Mouse (Mus musculus): ENCODE measurements around the gene Trhde.

The Trhde gene

DNA sequence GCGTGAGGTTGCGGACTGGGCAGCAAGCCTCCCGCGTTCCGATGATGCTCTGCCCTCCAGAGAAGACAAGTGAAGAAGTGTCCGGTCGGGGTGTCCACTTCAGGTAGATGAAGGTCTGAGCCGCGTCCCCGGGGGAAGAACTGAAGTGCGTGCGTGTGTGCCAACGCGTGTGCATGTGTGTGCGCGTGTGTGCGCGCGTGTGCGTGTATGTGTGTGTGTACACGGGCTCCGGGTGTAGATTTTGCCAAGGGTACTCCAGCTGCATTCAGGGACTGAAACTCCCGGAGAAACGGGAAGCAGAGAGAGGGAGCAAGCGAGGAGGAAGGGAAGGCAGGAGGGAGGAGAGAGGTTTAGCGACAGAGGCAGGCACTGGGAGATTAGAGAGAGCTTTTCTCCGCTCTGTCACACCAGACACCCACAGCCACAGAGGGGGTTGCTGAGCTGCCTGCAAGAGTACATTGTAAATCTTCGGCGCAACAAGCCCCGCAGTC is at the start of gene Trhde:
Gene Trhde (minus strand): TSS at position 147 of the 491 bp plus-strand sequence.
- DNase-seq (ENCODE audit: low spot score): no peak

DNA sequence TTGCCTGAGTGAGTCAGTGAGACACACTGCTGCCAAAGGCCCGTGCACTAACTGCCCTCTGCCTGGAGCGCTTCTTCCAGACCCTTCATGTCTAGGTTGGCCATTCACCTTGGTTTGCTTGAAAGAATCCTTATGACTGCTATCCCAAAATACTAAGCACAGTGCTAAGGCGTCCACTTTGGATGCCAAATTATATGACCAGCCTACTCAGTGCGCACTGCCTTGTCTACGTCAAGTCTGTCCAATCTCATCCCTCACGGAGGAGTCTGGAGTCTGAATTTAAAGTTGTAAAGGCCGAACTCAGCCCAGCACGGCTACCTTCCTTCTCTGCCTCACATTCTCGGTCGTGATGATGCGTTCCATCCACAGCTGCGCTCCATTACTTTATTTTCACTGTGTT is 39.9 kb upstream of the Trhde start:
- DNase-seq (ENCODE audit: low spot score): no peak

DNA sequence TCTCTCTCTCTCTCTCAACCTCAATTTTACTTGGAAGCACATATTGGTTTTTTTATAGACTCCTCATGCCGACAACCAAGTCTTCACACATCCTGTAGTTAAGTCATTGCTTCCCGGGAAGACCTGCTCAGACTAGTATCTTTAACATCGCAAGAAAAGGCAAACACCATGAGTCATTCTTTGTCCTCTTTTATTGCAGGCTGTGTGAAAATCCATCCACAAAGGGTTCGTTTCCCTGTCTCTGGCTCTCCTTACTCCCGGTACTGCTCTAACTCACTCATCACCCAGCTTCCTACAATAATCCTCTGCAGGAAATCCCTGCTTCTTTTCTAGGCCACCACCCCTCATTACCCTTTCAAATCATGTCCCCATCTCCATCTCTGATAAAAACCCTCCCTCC is 39.3 kb upstream of the Trhde start:
- DNase-seq (ENCODE audit: low spot score): no peak

DNA sequence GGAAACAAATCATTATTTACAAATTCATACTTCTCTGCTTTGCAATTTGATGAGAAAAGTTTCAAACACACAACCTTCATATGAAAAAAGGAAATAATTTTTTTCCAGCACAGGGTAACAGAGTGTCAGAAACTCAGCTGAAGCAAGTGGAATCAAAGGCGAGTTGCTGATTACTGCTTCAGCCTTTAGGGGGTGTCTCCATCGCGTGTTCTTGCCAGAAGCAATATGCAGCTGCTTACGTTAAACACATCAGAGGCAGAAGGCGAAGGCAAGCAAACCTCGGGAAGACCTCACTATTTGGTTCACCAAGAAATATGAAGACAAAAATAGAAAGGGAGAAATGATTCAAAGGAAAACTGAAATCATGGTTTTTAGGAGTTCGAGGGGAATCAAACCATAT is 29.2 kb upstream of the Trhde start:
- no peak for DNase-seq (ENCODE audit: low spot score)

DNA sequence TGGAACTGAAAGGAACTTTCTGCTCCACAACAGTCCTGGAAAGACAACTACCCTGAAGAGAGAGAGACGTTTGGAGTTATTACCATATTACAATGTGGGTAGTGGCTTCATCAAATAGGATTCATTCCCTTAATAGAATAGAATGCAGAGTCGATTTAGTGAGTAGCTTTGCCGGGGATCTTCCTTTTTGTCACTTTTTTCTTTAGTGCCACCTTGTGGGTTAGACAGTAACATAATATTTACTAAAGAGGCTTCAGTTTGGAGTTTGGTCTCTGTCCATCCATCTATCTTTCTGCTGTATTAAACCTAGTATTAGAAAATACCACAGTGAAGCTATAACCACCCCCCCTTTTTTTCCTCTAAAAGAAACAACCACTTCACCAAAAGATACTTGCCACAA is 6.7 kb upstream of the Trhde start:
- DNase-seq (ENCODE audit: low spot score): no peak

DNA sequence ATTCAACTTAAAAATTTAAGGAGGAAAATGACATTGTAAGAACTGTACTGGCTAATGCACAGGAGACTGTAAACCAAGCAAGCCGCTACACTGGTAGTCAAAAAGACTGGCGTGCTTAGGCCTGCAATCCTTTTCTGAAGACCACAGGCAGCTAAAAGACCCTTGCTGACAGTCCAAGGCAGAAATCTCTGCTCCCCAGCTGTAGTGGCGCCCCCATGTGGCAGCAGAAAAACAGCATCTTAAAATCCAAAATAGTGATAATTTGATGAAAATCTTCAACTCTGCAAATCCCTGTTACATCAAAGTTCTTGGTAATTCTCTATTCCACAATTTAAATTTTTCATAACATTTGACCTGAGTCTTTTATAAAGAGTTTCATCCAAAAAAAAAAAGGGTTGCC is 3.8 kb upstream of the Trhde start:
- DNase-seq (ENCODE audit: low spot score): no peak

DNA sequence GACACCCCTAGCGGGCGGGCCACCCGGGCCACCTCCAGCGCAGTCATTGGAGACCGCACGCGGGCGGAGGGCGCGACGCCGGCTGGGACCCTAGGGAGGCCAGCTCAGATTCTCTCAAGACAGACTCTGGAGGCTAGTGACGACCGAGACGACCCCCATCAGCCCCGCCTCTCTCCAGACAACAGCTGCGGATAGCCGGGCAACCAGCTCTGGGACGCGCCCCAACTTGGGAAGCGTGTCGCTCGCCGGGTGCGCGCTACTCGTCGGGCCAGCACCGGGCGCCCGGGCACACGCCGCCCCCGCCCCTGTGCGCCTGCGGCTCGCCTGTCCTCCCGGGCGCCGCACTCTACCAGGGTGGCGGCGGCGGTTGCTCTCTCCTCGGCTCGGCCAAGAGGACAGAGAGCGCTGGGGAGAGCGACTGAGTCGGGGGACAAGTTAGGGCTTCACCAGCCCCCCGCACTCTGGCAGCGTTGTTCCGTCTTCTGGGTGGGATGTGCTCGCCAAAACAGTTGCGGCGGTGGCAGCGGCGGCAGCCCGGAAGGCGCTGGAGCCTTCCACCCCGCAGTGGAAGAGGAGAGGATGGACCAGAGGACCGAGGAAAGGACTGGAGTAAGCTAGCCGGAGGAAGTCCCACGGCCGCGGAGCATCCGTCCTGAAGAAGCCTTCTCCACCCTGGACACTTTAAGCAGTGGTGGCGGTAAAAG is 498 bp downstream of the Trhde start:
- DNase-seq (ENCODE audit: low spot score): no peak

DNA sequence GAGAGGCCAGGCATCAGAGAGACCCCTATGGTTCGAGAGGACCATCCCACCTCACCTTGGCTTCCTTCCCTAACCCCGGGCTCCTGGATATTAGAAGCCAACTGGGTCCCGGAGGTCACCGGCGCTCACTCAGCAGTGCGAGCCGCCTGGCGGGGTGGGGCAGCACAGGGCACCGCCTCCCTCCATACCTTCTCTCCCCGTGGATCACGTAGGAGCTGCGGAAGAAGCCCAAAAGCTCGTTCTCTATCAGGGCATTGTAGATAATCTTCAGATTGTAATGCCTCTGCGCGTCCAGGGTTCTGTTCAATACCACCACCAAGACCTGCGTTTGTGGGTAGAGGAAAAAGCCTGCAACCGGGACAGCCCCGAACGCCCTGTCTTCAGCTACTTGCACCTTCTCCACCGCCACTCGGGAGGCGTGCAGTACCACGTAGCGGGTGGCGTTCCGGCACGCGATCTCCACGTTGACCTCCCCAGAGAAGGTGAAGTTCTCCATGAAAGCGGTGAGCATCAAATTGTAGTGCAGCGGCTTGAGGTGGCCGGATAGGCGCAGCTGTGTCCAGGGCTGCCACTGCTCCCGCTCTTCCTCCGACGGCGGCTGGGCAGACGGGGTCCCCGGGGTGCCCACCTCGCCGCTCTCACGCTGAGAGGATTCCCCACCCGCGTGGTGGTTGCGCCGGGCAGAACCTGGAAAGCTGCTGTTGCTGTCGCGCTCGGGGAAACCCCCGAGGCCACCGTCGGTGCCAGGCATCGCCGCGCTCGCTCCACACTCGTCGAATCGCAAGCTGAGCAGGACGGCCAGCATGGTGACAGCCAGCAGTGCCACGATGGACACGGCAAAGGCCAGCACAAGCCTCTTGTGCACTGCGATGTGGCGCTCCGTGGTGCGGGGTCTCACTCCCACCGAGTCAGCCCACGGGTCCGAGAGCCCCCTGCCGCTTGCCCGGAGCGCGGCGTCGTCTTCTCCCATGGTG is 1.5 kb downstream of the Trhde start:
- no peak for DNase-seq (ENCODE audit: low spot score)

DNA sequence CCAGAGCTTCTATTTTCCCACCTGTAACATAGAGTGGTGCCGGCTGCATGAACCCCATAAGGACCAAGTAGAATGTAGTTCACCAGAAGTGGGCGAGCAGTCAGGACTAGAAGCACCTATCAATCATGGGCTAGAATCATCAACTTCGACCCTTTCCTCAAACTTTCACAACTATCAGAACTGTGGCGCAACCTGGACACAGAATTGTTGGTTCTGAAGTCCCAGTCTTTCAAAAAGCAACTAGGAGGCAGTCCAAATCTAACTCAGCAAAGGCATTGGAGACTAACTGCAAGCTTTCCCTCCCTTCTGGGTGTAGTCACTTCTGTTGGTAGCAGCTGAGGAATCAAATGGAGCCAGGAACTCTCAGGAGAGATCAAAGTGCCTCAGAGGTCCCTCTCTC is 2.6 kb downstream of the Trhde start:
- DNase-seq (ENCODE audit: low spot score): no peak

DNA sequence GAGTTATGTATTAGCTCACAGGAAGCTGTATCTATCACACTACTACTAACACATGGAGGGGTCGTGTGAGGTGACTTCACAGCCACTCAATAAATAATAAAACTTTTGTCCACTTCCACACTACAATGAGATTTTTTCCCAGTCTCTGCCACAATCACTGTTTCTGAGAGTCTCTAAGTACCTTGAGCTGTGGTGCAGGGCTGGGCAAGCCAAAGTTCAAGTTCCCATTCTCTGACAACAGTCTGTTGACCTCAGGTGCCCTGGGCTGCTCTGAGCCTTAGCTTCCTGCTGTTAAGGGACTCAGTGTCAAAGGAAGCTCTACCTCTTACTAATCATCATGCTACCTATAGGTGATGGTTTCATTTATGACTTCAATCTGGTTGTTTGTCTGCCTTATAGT is 3.3 kb downstream of the Trhde start:
- no peak for DNase-seq (ENCODE audit: low spot score)

DNA sequence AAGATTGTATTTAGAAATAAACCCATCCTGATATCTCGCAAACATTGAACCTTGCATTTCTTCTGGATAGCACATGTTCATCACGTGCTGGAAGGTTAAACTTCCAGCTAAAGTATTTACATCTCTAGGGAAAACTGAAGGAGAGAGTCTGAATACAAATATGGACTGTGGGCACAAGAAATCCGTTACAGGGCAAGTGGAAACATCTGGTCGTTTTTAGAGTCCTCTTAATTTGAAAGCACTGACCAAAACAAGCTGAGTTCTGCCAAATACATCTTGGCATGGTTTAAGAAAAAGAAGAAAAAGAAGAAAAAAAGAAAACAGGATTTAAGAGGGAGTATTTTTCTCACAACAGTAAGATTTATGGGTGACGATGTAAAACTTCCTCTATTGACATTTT is 3.9 kb downstream of the Trhde start:
- DNase-seq (ENCODE audit: low spot score): no peak

DNA sequence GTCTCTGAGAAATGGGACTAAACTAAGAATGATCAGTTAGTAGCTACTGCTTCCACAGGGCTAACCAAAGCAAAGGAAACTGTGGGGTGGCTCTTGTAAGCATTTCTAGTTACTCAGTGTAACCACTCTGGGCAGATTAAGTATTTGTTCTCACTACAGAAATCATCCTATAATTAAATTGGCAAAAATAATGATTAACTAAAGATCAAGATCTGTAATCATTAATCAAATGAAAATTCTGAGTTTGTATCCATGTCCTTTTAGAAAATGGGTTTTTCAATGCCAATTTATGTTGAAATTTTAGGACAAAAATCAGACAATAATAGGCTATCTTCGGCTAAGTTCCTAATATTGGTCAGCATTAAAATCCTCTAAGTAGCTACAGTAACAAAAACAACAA is 4.4 kb downstream of the Trhde start:
- DNase-seq (ENCODE audit: low spot score): no peak

DNA sequence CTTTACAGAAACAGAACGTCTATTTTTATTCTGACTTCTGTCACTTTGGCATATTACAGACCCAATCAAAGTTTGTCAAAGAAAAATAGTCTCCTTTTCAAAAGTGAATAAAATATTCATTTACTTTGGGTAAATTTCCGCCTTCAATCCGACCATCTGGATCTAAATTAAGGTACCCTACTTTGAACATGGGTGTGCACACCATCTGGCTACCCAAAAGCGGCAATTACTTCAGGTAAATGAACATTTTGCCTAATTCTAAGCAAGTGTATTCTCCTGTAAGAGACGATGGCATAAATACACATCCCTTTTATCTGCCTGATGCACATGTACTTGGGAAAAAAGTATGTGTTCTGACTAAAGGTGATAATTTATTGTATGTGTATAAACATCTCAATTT is 5.2 kb downstream of the Trhde start:
- no peak for DNase-seq (ENCODE audit: low spot score)

DNA sequence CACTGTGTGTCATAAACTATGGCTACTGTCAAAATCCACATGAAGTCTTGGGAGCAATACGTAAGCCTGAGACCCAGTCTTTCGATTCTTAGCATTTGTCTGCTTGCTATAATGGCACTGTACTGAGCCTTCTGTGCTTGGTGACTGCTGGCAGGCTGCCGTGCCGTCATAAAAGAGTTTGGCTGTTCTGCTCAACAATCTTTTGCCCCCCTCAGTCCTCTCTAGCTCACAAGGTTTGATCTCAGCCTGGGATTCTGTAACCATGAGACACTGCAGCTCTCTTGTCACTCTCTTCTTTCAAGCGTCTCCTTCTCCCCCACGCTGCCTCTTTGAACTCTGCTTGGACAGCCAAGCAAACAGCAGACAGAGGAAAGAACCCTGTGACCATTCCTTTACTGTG is 7.9 kb downstream of the Trhde start:
- no peak for DNase-seq (ENCODE audit: low spot score)

DNA sequence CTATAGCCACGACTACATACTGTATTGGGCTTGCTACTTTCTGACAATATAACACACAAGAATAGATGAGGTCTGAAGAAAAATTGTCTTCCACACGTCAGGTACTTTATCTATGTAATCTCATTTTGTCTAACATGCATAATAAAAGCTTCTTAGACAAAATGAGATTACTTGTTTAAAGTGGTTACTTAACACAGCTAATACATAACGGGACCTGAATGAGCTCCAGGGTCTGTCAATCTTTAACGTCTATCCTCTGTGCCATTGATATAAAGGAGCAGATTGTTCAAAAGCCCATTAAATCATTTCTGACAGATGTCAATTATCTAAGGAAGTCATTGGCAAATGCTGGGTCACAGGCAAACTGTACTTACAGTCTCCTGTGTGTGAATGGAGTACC is 36.2 kb downstream of the Trhde start:
- no peak for DNase-seq (ENCODE audit: low spot score)

DNA sequence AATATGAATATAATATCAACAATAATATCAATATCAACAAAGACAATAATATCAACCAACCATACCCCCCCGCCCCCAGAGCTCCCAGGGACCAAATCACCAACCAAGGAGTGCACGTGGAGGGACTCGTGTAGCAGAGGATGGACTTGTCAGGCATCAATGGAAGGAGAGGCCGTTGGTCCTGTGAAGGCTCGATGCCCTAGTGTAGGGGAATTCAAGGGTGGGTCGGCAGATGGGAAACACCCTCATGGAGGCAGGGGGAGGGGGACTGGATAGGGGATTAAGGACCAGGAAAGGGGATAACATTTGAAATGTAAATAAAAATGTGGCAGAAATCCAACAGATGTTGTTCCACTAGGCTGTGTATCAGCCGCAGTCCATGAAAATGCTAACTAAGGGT is 40.0 kb downstream of the Trhde start:
- DNase-seq (ENCODE audit: low spot score): no peak

DNA sequence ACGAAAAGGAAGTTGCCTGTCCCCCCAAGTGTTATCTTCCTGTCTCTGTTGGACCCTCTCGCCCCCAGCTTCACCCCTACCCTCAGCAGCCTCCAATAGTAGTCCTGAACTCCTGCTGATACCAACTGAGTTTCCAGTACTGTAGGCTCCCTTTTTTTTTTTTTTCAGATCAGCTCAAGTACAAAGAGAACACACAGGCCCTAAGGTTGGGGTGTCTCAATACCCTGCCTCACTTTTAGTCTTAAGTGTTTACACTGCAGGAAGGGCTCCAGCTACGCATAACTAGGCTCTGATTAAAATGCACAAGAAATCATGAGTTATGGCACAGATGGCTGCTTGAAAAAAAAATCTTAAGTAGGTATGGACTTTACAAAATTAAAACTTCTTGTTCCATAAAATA is 42.9 kb downstream of the Trhde start:
- no peak for DNase-seq (ENCODE audit: low spot score)

DNA sequence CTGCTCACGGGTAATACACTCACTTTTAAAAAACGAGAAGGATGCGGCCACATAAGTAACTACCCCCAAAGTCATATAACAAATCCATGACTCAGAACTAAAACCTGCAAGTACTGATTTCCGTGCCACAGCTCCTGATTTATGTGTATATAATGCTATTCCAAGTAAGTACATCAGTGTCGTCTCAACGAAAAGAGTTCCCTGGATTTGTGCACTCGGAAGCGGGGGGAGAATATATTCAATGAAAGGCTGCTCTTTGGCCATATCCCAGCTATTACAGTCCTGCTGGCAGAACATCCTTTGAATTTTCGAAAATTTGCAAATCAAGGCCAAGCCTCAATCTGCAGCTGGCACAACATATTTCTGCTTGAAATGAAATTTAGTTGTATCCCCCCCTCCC is 43.5 kb downstream of the Trhde start:
- DNase-seq (ENCODE audit: low spot score): no peak

DNA sequence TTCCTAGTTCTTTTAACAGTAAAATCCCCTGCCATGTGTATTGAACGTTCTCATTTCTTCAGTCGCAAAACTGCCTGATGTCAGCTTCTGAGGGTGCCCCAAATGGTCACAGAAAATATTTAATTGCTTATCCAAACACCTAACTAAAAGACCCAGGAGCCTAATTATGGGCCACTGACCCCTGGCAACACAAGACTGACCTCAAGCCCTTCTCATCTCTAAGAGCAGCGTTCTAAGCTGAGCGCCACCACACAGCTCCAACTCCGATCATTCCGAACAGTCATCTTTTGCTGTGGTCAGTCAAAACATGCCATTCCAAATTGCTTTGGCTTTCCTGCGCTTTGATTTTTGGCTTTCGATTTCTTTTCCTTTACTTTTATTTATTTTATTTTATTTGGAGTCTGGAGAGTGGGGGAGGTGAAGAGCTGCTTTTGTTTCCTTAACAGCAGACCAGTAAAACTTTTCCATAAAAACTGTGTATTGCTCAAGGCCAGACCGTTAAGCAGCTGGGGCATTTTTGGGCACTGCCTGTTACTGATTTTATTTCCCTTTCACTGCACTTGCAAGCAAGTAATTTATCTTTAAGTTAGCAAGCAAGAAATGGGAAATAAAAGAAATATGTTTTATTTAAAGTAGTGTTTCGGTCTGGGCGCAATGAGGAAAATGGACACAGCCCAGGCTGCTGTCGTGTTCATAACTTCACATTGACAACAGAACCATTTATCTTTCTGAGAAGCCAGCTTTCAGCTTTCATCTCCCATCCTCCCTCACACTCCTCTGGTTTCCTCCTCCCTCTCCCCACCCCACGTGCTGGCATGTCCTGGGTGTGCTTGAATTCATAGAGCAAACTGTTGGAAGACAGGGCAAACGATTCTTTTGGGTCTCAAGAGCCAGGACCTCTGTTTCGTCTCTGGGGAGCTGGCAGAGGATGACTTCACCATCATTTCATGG is 59.1 kb downstream of the Trhde start:
- no peak for DNase-seq (ENCODE audit: low spot score)

DNA sequence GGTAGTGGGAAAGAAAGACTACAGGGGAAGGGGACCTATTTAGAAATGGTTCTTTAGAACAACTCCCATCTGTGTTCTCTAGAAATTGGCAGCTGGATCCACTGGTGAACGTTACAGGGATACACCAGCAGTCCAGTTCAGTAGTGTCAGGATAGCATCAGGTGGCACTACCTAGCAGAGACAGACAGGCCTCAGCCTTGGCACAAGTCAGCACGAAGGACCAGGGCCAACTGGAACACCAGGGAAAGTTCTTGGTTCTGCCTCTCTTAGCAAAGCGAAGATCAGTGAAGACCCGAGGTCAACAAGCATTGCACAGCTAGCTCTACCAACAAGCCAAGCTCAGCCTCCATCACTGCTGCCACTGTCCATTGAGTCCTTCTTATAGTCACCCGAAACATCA is 62.2 kb downstream of the Trhde start:
- DNase-seq (ENCODE audit: low spot score): no peak

DNA sequence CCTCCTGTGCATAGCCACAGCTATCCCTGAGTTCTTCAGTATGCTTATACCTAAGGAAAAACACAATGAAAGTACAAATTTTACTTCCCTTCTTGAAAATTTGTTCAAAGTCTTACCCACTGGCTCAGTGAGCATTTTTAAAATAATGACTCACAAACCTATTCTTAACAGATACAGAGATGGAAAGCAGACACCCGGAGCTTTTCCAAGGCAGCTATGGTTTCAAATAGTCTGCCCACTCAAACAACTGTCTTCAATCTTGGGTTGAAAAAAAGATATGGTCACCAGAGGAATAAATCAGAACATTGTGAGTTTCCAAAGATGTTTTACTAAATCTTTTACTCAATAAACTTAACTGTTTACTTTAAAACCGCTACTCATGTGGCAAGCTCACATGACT is 64.5 kb downstream of the Trhde start:
- no peak for DNase-seq (ENCODE audit: low spot score)

DNA sequence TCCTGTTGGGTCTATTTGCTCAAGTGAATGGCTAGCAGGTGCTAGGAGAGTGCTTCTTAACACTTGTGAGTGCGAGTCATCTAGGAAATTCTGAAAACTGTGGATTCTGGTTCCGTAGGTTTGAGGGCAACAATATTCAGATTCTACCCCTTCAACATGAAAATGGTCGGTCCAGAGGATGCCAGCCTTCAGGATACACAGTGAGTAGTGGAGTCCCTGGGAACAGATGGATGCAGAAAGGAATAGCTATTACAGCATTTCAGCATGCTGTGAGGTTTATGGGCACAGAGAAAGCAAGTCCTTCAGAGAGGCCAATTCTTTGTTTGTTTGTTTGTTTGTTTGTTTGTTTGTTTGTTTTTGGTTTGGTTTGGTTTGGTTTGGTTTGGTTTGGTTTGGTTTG is 65.7 kb downstream of the Trhde start:
- no peak for DNase-seq (ENCODE audit: low spot score)

All from urinary bladder, postnatal 10 days (tissue).